Comparison of ENCODE assay signal across 8 mouse cellular contexts in the genomic region with DNA sequence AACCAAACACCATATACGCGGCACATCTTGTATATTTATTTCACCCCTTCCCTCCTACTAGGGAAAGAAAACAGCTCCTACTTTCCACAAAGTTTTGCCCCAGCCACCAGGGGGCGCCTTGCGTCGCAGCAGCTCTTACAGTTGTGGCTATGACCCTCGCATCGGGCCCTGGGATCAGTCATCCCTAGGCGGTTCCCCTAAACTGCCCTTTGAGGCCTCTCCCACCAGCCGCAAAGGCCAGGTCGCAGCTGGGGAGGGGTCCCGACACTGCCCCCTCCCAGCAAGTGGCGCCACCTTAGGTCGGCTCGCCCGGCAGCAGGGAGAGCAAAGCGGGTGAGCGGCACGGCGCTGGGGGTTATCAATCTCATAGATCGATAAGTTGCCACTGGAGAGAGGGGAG. TPM values are rescaled to one million over a fixed set of nuclear protein-coding genes. Genes with fewer than 3 reads are reported as not detected.
DNase-seq lines count a peak whose midpoint lies in the region; ATAC-seq and TF ChIP-seq lines count a peak whose summit lies in the region.

No protein-coding gene starts in this region.

- no peak overlapping the region for H3K27ac ChIP-seq in heart, adult 2 months
- H3K27ac ChIP-seq in lung, embryonic 16.5 days (ENCODE audit: low read length), result no peak overlapping the region

- DNase-seq in thymus, postnatal 4 days, result peak; percentile 63
- DNase-seq in thymus, postnatal 14 days, result no peak
- DNase-seq in cerebellum, postnatal 36 days, result peak; percentile 25 to 51
- peak; percentile 40 to 72 for DNase-seq in heart, adult 2 months
- DNase-seq in kidney, adult 9 months, result peak; percentile 43
- peak; percentile 11 for DNase-seq in splenic B cell, adult 2 months (ENCODE audit: low read depth, low spot score)
- DNase-seq in ovary, adult 18-20 months (ENCODE audit: low spot score), result no peak

- TF ChIP-seq POLR2A in heart, adult 2 months (IDR thresholded peaks at IDR 0.05; ENCODE audit: insufficient read depth, low read depth, low read length), result no peak

- intact Hi-C loops in heart, adult 2 months (cut with DNase I), result loop anchor here (2.0 to 5.0 kb wide), 5 partner anchors 51 to 246 kb away; no protein-coding TSS in a partner anchor

- peak; percentile 72 for TF ChIP-seq CTCF in heart, adult 2 months (IDR thresholded peaks at IDR 0.05)

- H3K27me3 ChIP-seq in heart, adult 2 months (ENCODE audit: control insufficient read depth, insufficient read depth, low read length), result peaks cover 2% of the 10 kb centered on the region
- peaks cover 21% of the 10 kb centered on the region for H3K27me3 ChIP-seq in lung, embryonic 16.5 days (ENCODE audit: control insufficient read depth, insufficient read depth, low read depth, low read length)
- H3K27me3 ChIP-seq in splenic B cell, adult 2 months (ENCODE audit: control insufficient read depth, insufficient read depth, low read length, poor library complexity, severe bottlenecking), result no peaks in the 10 kb centered on the region; the same call in 1 of the 2 replicates

- WGBS in heart, adult 2 months, result 3% methylated on average over 20 of the region's 20 CpGs
- WGBS in lung, embryonic 16.5 days, result 1% methylated on average over 20 of the region's 20 CpGs

- H3K4me1 ChIP-seq in heart, adult 2 months (ENCODE audit: control insufficient read depth, insufficient read depth, low read length), result peaks cover 1% of the 10 kb centered on the region; the same call in 1 of the 2 replicates
- peaks cover 26% of the 10 kb centered on the region for H3K4me1 ChIP-seq in lung, embryonic 16.5 days (replicated peaks; ENCODE audit: control insufficient read depth, insufficient read depth, low read length)

- no peaks in the 10 kb centered on the region for H3K79me2 ChIP-seq in heart, adult 2 months (replicated peaks; ENCODE audit: control insufficient read depth, insufficient read depth, low read length)

- no peak for ATAC-seq in lung, embryonic 16.5 days (ENCODE audit: low read depth)

- peak overlapping the region; percentile 95 for H3K4me2 ChIP-seq in lung, embryonic 16.5 days (ENCODE audit: low read depth, low read length)

- H3K36me3 ChIP-seq in heart, adult 2 months (ENCODE audit: control insufficient read depth, insufficient read depth, low read length), result no peaks in the 10 kb centered on the region
- H3K36me3 ChIP-seq in lung, embryonic 16.5 days (ENCODE audit: control insufficient read depth, insufficient read depth, low read length), result no peaks in the 10 kb centered on the region
- H3K36me3 ChIP-seq in splenic B cell, adult 2 months (ENCODE audit: control insufficient read depth, insufficient read depth, low read length, poor library complexity, severe bottlenecking), result no peaks in the 10 kb centered on the region

- no peak for TF ChIP-seq EP300 in heart, adult 2 months (IDR thresholded peaks at IDR 0.05; ENCODE audit: insufficient read depth, low read depth, low read length)

- no peaks in the 10 kb centered on the region for H3K9me3 ChIP-seq in lung, embryonic 16.5 days (ENCODE audit: control insufficient read depth, low read length)

- no peak overlapping the region for H3K9ac ChIP-seq in heart, adult 2 months (ENCODE audit: low read depth, low read length)
- peak overlapping the region; percentile 95 for H3K9ac ChIP-seq in lung, embryonic 16.5 days (ENCODE audit: low read length)

- peak overlapping the region; percentile 72 for H3K4me3 ChIP-seq in heart, adult 2 months
- H3K4me3 ChIP-seq in lung, embryonic 16.5 days (ENCODE audit: low read length), result peak overlapping the region; percentile 82

RNA-seq across cellular contexts. Expression of a gene that starts 1.7 kb away (rescaled TPM):
- total RNA-seq in heart, adult 2 months (2021), result 1 to 10 TPM; 4.8 to 5.3 TPM
- 4.3 and 7.3 TPM in 2 replicates for polyA plus RNA-seq in heart, adult 2 months (2012; rRNA removed)
- polyA plus RNA-seq in lung, embryonic 16.5 days (2015; fragmentation: Nextera tagmentation; extraction: Ambion mirVana), result 5.8 and 7.5 TPM in 2 replicates

Comparison
In these comparisons a context has a peak if more than half of its experiments do, and no peak if none do; other contexts are left out.
1. DNase-seq: peak in thymus, postnatal 4 days (single experiment), cerebellum, postnatal 36 days (2 of 2), heart, adult 2 months (2 of 2), kidney, adult 9 months (single experiment) and splenic B cell, adult 2 months (single experiment); none in thymus, postnatal 14 days (single experiment) and ovary, adult 18-20 months (single experiment).